Mouse (Mus musculus) heart, embryonic 11.5 days (tissue): ENCODE data around the gene Glb1. TPM values are rescaled to one million over a fixed set of nuclear protein-coding genes. Genes with fewer than 3 reads are reported as not detected.

Source experiments
- ATAC-seq: fragments of 200-750 bp; cut with Nextera tagmentation; replicated peaks from 2 replicates; pipeline ENCODE4 v1.8.0; 2017; ENCODE audit warnings: moderate library complexity; ENCODE audit not compliant: insufficient number of reproducible peaks, low FRiP score, low TSS enrichment
- H3K27ac ChIP-seq: fragments of 300-500 bp; sonication (generic); 2 replicates; pipeline ENCODE4 v1.5.1; 2014; ENCODE audit warnings: mild to moderate bottlenecking, low read depth, low read length
- H3K27me3 ChIP-seq: fragments of 300-500 bp; sonication (generic); 2 replicates; pipeline ENCODE4 v1.6.1; 2014; ENCODE audit warnings: mild to moderate bottlenecking, low read length, mixed read lengths; ENCODE audit not compliant: control insufficient read depth, insufficient read depth
- H3K36me3 ChIP-seq: fragments of 300-500 bp; sonication (generic); 2 replicates; pipeline ENCODE4 v1.6.1; 2014; ENCODE audit warnings: mild to moderate bottlenecking, low read length, moderate library complexity, mixed read lengths; ENCODE audit not compliant: control insufficient read depth, insufficient read depth
- H3K4me1 ChIP-seq: fragments of 300-500 bp; sonication (generic); 2 replicates; pipeline ENCODE4 v1.6.1; 2014; ENCODE audit warnings: low read length; ENCODE audit not compliant: control insufficient read depth, insufficient read depth
- H3K4me2 ChIP-seq: fragments of 300-500 bp; sonication (generic); 2 replicates; pipeline ENCODE4 v1.6.1; 2014; ENCODE audit warnings: mild to moderate bottlenecking, moderate library complexity
- H3K4me3 ChIP-seq: fragments of 300-500 bp; sonication (generic); 2 replicates; pipeline ENCODE4 v1.5.1; 2014; ENCODE audit warnings: low read depth, low read length
- H3K9ac ChIP-seq: fragments of 300-500 bp; sonication (generic); 2 replicates; pipeline ENCODE4 v1.6.1; 2014; ENCODE audit warnings: mild to moderate bottlenecking, low read depth, low read length, moderate library complexity
- H3K9me3 ChIP-seq: fragments of 300-500 bp; sonication (generic); replicated peaks from 2 replicates; pipeline ENCODE4 v1.6.1; 2016; ENCODE audit warnings: low read length; ENCODE audit not compliant: control insufficient read depth
- WGBS: fragments of 180-500 bp; shearing (Covaris S2); extraction: QIAGEN DNeasy Blood & Tissue Kit; methylation state at CpG from one replicate; pipeline ENCODE4 v1.1.7; 2014; ENCODE audit not compliant: insufficient replicate concordance; 5-methylcytosine and 5-hydroxymethylcytosine counted together
- polyA plus RNA-seq: library from polyadenylated mRNA; unstranded; fragments of >200 nt; fragmentation: Nextera tagmentation; extraction: Ambion mirVana; gene quantifications from 2 replicates; pipeline ENCODE4 v1.2.1, GENCODE M21; 2014

The Glb1 gene
- polyA plus RNA-seq, 1 experiment from 2014 or later, result 39.6 TPM

GRCm38 (mm10) chr9:114407676-114408075 lies 6.8 kb downstream of the Glb1 start:
- Histone ChIP-seq H3K9me3 (no peaks in the 10 kb centered on the region), H3K4me2 (no peak overlapping the region), H3K27me3 (no peaks in the 10 kb centered on the region), H3K4me3 (no peak overlapping the region), H3K4me1 (no peaks in the 10 kb centered on the region; the same call in 1 of the 2 replicates), H3K9ac (no peak overlapping the region), H3K36me3 (peaks cover 30% of the 10 kb centered on the region), H3K27ac (no peak overlapping the region)
- ATAC-seq, result no peak
- WGBS, result 94% methylated on average over 2 of the region's 2 CpGs

- no peak for ATAC-seq
- no peaks in the 10 kb centered on the region for H3K9me3 ChIP-seq
- no peak overlapping the region for H3K27ac ChIP-seq
- H3K4me2 ChIP-seq, result no peak overlapping the region
- no peaks in the 10 kb centered on the region for H3K27me3 ChIP-seq
- no peak overlapping the region for H3K9ac ChIP-seq
- WGBS, result 94% methylated on average over 11 of the region's 11 CpGs
- H3K4me1 ChIP-seq, result no peaks in the 10 kb centered on the region; the same call in 1 of the 2 replicates
- no peak overlapping the region for H3K4me3 ChIP-seq
- H3K36me3 ChIP-seq, result peaks cover 23% of the 10 kb centered on the region
Measured at GRCm38 (mm10) chr9:114410313-114410862, 9.5 kb downstream of the Glb1 start.

DNA sequence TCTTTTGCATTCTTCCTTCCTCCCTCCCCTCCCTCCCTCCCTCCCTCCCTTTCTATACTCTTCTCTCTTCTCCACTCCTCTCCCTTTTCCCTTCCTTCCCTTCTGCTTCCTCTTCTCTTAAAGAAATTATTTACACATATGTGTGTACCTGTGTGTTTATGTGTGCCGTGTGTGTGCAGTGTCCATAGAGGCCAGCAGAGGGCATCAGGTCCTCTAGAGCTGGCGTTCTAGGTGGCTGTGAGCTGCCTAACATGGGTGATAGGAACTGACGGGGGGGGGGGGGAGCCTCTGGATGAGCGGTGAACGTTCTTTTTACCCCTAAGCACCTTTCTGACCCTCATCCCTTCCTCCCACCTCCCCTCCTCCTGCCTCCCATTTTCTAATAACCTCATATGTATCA lies 10.4 kb downstream of the Glb1 start:
- WGBS, result 83% methylated on average over 5 of the region's 5 CpGs

GRCm38 (mm10) chr9:114412406-114412805 lies 11.5 kb downstream of the Glb1 start:
- H3K27me3 ChIP-seq, result no peaks in the 10 kb centered on the region
- no peak overlapping the region for H3K27ac ChIP-seq
- 69% methylated on average over 9 of the region's 9 CpGs for WGBS
- H3K9me3 ChIP-seq, result no peaks in the 10 kb centered on the region
- no peak overlapping the region for H3K9ac ChIP-seq
- no peaks in the 10 kb centered on the region; the same call in 1 of the 2 replicates for H3K4me1 ChIP-seq
- H3K4me3 ChIP-seq, result no peak overlapping the region
- 0 out of 2 replicates have a peak overlapping the region, but pooled peaks have one; percentile 2 for H3K4me2 ChIP-seq
- peaks cover 11% of the 10 kb centered on the region for H3K36me3 ChIP-seq
- ATAC-seq, result no peak

More for the DNA sequence above, 10.4 kb downstream of the Glb1 start:
- H3K9me3 ChIP-seq, result no peaks in the 10 kb centered on the region
- peaks cover 16% of the 10 kb centered on the region for H3K36me3 ChIP-seq
- no peaks in the 10 kb centered on the region for H3K27me3 ChIP-seq
- no peak for ATAC-seq
- no peak overlapping the region for H3K9ac ChIP-seq
- no peaks in the 10 kb centered on the region; the same call in 1 of the 2 replicates for H3K4me1 ChIP-seq
- H3K4me3 ChIP-seq, result no peak overlapping the region
- no peak overlapping the region for H3K4me2 ChIP-seq
- H3K27ac ChIP-seq, result no peak overlapping the region

GRCm38 (mm10) chr9:114413866-114414265 lies 13.0 kb downstream of the Glb1 start:
- H3K4me3 ChIP-seq, result no peak overlapping the region
- no peak for ATAC-seq
- no peaks in the 10 kb centered on the region for H3K9me3 ChIP-seq
- WGBS, result 84% methylated on average over 12 of the region's 12 CpGs
- no peaks in the 10 kb centered on the region; the same call in 1 of the 2 replicates for H3K4me1 ChIP-seq
- H3K27ac ChIP-seq, result no peak overlapping the region
- no peak overlapping the region for H3K4me2 ChIP-seq
- H3K27me3 ChIP-seq, result no peaks in the 10 kb centered on the region
- H3K9ac ChIP-seq, result no peak overlapping the region
- peaks cover 5% of the 10 kb centered on the region for H3K36me3 ChIP-seq

DNA sequence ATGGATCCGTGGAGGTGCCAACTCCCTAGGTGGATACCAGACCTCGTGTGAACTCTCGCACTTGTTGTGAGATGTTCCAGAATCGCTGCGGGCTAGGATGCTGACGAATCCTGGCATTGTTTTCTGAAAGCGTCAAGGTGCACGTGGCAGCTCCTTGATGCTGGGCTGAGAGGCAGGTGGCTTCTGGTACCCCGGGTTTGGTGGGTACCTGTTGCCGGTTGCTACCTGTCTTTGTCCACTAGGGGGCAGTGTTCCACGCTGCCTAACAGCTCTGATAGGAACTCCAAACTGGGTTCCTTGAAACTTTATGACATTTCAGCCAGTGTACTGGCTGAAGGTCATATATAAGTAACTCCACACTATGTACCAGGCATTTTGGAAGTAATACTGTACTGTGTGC lies 14.8 kb downstream of the Glb1 start:
- WGBS, result 18% methylated on average over 11 of the region's 11 CpGs
- Histone ChIP-seq H3K27me3 (no peaks in the 10 kb centered on the region), H3K9ac (no peak overlapping the region), H3K9me3 (no peaks in the 10 kb centered on the region), H3K27ac (no peak overlapping the region), H3K4me3 (no peak overlapping the region), H3K36me3 (no peaks in the 10 kb centered on the region; the same call in 1 of the 2 replicates), H3K4me1 (no peaks in the 10 kb centered on the region; the same call in 1 of the 2 replicates), H3K4me2 (no peak overlapping the region)
- no peak for ATAC-seq

DNA sequence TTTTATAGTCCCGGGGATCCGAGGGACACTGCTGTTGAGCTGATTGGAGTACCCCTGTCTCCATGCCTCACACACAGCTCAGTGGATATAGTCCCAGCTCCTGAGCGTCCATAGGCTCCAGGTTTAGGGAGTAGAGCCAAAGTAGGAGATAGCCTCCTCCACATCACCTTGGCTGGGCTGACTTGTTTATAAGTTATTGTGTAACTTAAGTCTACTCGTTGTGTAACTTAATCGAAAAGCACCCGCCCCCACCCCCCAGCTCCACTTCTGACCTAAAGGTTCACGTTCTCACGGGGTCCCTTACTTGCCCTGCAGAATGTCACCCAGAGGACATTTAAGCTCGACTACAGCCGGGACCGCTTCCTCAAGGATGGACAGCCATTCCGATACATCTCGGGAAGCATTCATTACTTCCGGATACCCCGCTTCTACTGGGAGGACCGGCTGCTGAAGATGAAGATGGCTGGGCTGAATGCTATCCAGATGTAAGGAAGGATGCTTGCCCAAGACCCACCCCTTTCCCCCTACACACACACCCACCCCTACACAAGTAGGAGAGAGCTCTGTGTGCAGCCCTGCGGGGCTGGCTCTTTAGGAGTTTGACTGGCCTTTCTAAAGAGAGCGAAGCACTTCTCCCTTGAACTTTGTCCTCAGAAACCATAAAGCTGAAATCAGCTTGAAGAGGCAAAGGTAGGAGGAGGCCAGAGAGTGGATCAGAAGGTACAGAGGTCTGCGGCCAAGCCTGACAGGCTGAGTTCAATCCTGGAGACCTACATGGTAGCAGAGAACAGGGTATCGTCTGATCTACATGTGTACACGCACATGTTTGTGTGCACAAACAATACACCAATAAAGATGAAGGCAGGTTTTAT lies 16.0 kb downstream of the Glb1 start:
- H3K27me3 ChIP-seq, result no peaks in the 10 kb centered on the region
- H3K9me3 ChIP-seq, result no peaks in the 10 kb centered on the region
- no peak overlapping the region for H3K4me2 ChIP-seq
- no peak overlapping the region for H3K9ac ChIP-seq
- no peak overlapping the region for H3K4me3 ChIP-seq
- no peak for ATAC-seq
- H3K4me1 ChIP-seq, result no peaks in the 10 kb centered on the region; the same call in 1 of the 2 replicates
- H3K27ac ChIP-seq, result no peak overlapping the region
- peaks cover 2% of the 10 kb centered on the region; the same call in 1 of the 2 replicates for H3K36me3 ChIP-seq
- 88% methylated on average over 21 of the region's 21 CpGs for WGBS

DNA sequence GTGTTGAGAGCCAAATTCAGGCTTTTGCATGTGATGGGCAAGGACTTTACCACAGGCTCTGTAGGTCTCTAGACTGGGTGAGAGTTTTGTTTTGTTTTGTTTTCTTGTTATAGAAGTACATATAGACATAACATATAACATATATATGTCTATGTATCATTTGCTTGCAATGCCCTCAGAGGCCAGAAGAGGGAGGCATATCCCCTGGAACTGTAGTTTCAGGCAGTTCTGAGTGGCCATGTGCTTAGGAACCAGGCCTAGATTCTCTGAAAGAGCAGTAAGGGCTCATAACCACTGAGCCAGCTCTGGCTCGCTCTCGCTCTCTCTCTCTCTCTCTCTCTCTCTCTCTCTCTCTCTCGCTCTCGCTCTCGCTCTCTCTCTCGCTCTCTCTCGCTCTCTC lies 17.3 kb downstream of the Glb1 start:
- Histone ChIP-seq H3K4me1 (no peaks in the 10 kb centered on the region), H3K4me3 (no peak overlapping the region), H3K9me3 (no peaks in the 10 kb centered on the region), H3K4me2 (no peak overlapping the region), H3K27ac (no peak overlapping the region), H3K36me3 (peaks cover 2% of the 10 kb centered on the region; the same call in 1 of the 2 replicates), H3K27me3 (no peaks in the 10 kb centered on the region), H3K9ac (no peak overlapping the region)
- ATAC-seq, result no peak
- 91% methylated on average over 7 of the region's 7 CpGs for WGBS
